12 mouse cellular contexts compared by ENCODE assay signal in the genomic region with DNA sequence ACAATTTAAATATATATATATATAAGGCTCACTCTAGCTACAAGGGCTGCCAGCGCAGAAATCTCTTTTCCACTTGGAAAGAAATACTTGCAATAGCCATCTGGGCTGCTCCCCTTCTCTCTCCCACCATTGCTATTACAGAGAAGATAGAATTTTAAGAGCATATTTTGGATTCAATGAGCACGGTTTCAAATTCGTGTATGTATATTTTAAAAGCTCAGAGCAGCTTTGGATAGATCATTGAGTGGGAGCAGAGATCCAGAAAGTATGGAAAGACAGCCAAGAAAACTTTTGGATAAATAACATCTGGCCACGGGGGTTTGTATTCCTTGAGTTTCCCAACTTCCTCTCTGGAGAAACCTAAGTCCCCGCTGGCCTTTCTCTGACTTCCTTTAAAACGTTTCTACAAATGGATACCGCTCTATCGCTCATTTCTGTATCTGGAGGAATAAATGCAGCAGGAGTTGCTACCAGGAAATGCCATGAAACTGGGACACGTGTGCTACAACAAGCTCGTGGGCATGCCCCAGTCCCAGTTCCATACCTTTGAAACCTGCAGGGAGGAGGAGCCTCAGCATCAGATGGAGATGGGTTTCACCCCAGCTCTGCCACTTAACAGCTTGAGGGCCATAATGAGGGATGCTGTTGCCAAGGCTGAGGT. TPM values are rescaled to one million over a fixed set of nuclear protein-coding genes. Genes with fewer than 3 reads are reported as not detected.
DNase-seq lines count a peak whose midpoint lies in the region; ATAC-seq and TF ChIP-seq lines count a peak whose summit lies in the region.
"Had no signal": no experiment of that assay in that cellular context is flagged by ENCODE, and none has a peak within 500 bp of the region (broad histone marks: within the 10 kb centered on the region; RNA-seq: fewer than 3 reads in every experiment).

No protein-coding gene starts in this region.

- H3K9me3 ChIP-seq in embryonic facial prominence, embryonic 13.5 days = no peaks in the 10 kb centered on the region
- H3K9me3 ChIP-seq in embryonic facial prominence, embryonic 10.5 days = no peaks in the 10 kb centered on the region
- peaks cover 8% of the 10 kb centered on the region for H3K9me3 ChIP-seq in kidney, embryonic 16.5 days (ENCODE audit: low read length)
- H3K9me3 ChIP-seq in embryonic facial prominence, embryonic 14.5 days (ENCODE audit: control insufficient read depth, low read length) = no peaks in the 10 kb centered on the region
- H3K9me3 ChIP-seq in limb, embryonic 14.5 days (ENCODE audit: control insufficient read depth, low read length) = no peaks in the 10 kb centered on the region
- H3K9me3 ChIP-seq: hindbrain, embryonic 12.5 days; midbrain, embryonic 12.5 days had no signal

- H3K4me2 ChIP-seq in embryonic facial prominence, embryonic 13.5 days = no peak overlapping the region
- no peak overlapping the region for H3K4me2 ChIP-seq in kidney, embryonic 16.5 days (replicated peaks; ENCODE audit: low read depth, low read length)
- H3K4me2 ChIP-seq in embryonic facial prominence, embryonic 14.5 days (ENCODE audit: low read depth, low read length) = no peak overlapping the region
- H3K4me2 ChIP-seq in limb, embryonic 14.5 days (replicated peaks; ENCODE audit: low read depth, low read length, severe bottlenecking) = no peak overlapping the region
- H3K4me2 ChIP-seq: hindbrain, embryonic 12.5 days; midbrain, embryonic 12.5 days had no signal

- peak overlapping the region; percentile 45 for H3K27ac ChIP-seq in embryonic facial prominence, embryonic 13.5 days
- no peak overlapping the region for H3K27ac ChIP-seq in embryonic facial prominence, embryonic 10.5 days (replicated peaks)
- peak overlapping the region; percentile 69 for H3K27ac ChIP-seq in kidney, embryonic 16.5 days (ENCODE audit: low read length)
- H3K27ac ChIP-seq in embryonic facial prominence, embryonic 14.5 days (replicated peaks; ENCODE audit: low read depth, low read length) = peak overlapping the region; percentile 54
- H3K27ac ChIP-seq in limb, embryonic 14.5 days (replicated peaks; ENCODE audit: low read depth, low read length) = peak overlapping the region; percentile 1; the same call in 1 of the 2 replicates
- H3K27ac ChIP-seq: hindbrain, embryonic 12.5 days; midbrain, embryonic 12.5 days had no signal

- H3K36me3 ChIP-seq in embryonic facial prominence, embryonic 13.5 days = no peaks in the 10 kb centered on the region
- H3K36me3 ChIP-seq in embryonic facial prominence, embryonic 10.5 days (replicated peaks) = no peaks in the 10 kb centered on the region
- peaks cover 9% of the 10 kb centered on the region; the same call in 1 of the 2 replicates for H3K36me3 ChIP-seq in kidney, embryonic 16.5 days (ENCODE audit: insufficient read depth, low read length)
- no peaks in the 10 kb centered on the region for H3K36me3 ChIP-seq in embryonic facial prominence, embryonic 14.5 days (ENCODE audit: control insufficient read depth, insufficient read depth, low read length)
- H3K36me3 ChIP-seq in limb, embryonic 14.5 days (ENCODE audit: control insufficient read depth, insufficient read depth, low read length) = peaks cover 3% of the 10 kb centered on the region
- H3K36me3 ChIP-seq: G1E; hindbrain, embryonic 12.5 days; midbrain, embryonic 12.5 days had no signal

- H3K27me3 ChIP-seq in embryonic facial prominence, embryonic 13.5 days = no peaks in the 10 kb centered on the region
- H3K27me3 ChIP-seq in embryonic facial prominence, embryonic 10.5 days (replicated peaks; ENCODE audit: low read depth, poor library complexity, severe bottlenecking) = no peaks in the 10 kb centered on the region
- no peaks in the 10 kb centered on the region for H3K27me3 ChIP-seq in kidney, embryonic 16.5 days (ENCODE audit: insufficient read depth, low read length)
- no peaks in the 10 kb centered on the region for H3K27me3 ChIP-seq in embryonic facial prominence, embryonic 14.5 days (replicated peaks; ENCODE audit: control insufficient read depth, insufficient read depth, low read length)
- H3K27me3 ChIP-seq in limb, embryonic 14.5 days (ENCODE audit: control insufficient read depth, insufficient read depth, low read length) = no peaks in the 10 kb centered on the region
- H3K27me3 ChIP-seq: hindbrain, embryonic 12.5 days; midbrain, embryonic 12.5 days had no signal

- no peak overlapping the region for H3K9ac ChIP-seq in embryonic facial prominence, embryonic 13.5 days
- H3K9ac ChIP-seq in kidney, embryonic 16.5 days (replicated peaks; ENCODE audit: low read length) = no peak overlapping the region
- H3K9ac ChIP-seq in embryonic facial prominence, embryonic 14.5 days (ENCODE audit: low read depth, low read length) = no peak overlapping the region
- no peak overlapping the region for H3K9ac ChIP-seq in limb, embryonic 14.5 days (ENCODE audit: low read depth, low read length, severe bottlenecking)
- H3K9ac ChIP-seq: hindbrain, embryonic 12.5 days; midbrain, embryonic 12.5 days had no signal

- TF ChIP-seq POLR2A in limb, embryonic 14.5 days (IDR thresholded peaks at IDR 0.05; ENCODE audit: borderline replicate concordance, extremely low read depth, insufficient read depth, insufficient read length) = no peak

- ATAC-seq in embryonic facial prominence, embryonic 13.5 days (ENCODE audit: insufficient number of reproducible peaks, insufficient read depth, low FRiP score, low TSS enrichment, low read depth) = no peak
- no peak for ATAC-seq in kidney, embryonic 16.5 days (ENCODE audit: low FRiP score, low TSS enrichment)
- ATAC-seq in embryonic facial prominence, embryonic 14.5 days (ENCODE audit: low read depth) = peak; percentile 67
- ATAC-seq in limb, embryonic 14.5 days (ENCODE audit: low FRiP score, low read depth) = peak; percentile 82

- 60% methylated on average over 10 of the region's 10 CpGs for WGBS in embryonic facial prominence, embryonic 13.5 days
- 85% methylated on average over 10 of the region's 10 CpGs for WGBS in embryonic facial prominence, embryonic 10.5 days
- 64% methylated on average over 10 of the region's 10 CpGs for WGBS in kidney, embryonic 16.5 days
- 40% methylated on average over 10 of the region's 10 CpGs for WGBS in embryonic facial prominence, embryonic 14.5 days
- WGBS in limb, embryonic 14.5 days = 49% methylated on average over 10 of the region's 10 CpGs

- peaks cover 26% of the 10 kb centered on the region for H3K4me1 ChIP-seq in embryonic facial prominence, embryonic 13.5 days
- peaks cover 6% of the 10 kb centered on the region; the same call in 1 of the 2 replicates for H3K4me1 ChIP-seq in embryonic facial prominence, embryonic 10.5 days
- H3K4me1 ChIP-seq in kidney, embryonic 16.5 days (ENCODE audit: insufficient read depth, low read length) = peaks cover 17% of the 10 kb centered on the region
- peaks cover 25% of the 10 kb centered on the region for H3K4me1 ChIP-seq in embryonic facial prominence, embryonic 14.5 days (ENCODE audit: control insufficient read depth, insufficient read depth, low read length)
- H3K4me1 ChIP-seq in limb, embryonic 14.5 days (ENCODE audit: control insufficient read depth, insufficient read depth, low read length) = peaks cover 19% of the 10 kb centered on the region
- H3K4me1 ChIP-seq: hindbrain, embryonic 12.5 days; midbrain, embryonic 12.5 days had no signal

- no peak for DNase-seq in embryonic facial prominence, embryonic 10.5 days (ENCODE audit: low spot score)
- no peak for DNase-seq in kidney, adult 8-10 months
- DNase-seq in embryonic facial prominence, embryonic 14.5 days (ENCODE audit: low spot score) = peak; percentile 88
- peak; percentile 78 for DNase-seq in limb, embryonic 14.5 days (ENCODE audit: low spot score)
- DNase-seq in cerebellum, postnatal 10 days = no peak
- DNase-seq in embryo, embryonic 11 days = no peak
- DNase-seq: cerebellum, adult 2 months had no signal

- no peak overlapping the region for H3K4me3 ChIP-seq in embryonic facial prominence, embryonic 13.5 days
- H3K4me3 ChIP-seq in embryonic facial prominence, embryonic 10.5 days = no peak overlapping the region
- H3K4me3 ChIP-seq in kidney, embryonic 16.5 days (ENCODE audit: low read length) = no peak overlapping the region
- no peak overlapping the region for H3K4me3 ChIP-seq in embryonic facial prominence, embryonic 14.5 days (ENCODE audit: low read depth, low read length)
- no peak overlapping the region for H3K4me3 ChIP-seq in limb, embryonic 14.5 days (replicated peaks; ENCODE audit: low read length)
- H3K4me3 ChIP-seq: hindbrain, embryonic 12.5 days; midbrain, embryonic 12.5 days had no signal

RNA-seq across cellular contexts. Expression of gene Bicc1, which starts 45.1 kb away (rescaled TPM):
- polyA plus RNA-seq in embryonic facial prominence, embryonic 13.5 days (2015; fragmentation: Nextera tagmentation; extraction: Ambion mirVana) = 25.9 and 27.8 TPM in 2 replicates
- 4.2 and 5.2 TPM in 2 replicates for polyA plus RNA-seq in embryonic facial prominence, embryonic 10.5 days (2016; fragmentation: Nextera tagmentation; extraction: Ambion mirVana)
- polyA plus RNA-seq in kidney, embryonic 16.5 days (2015; fragmentation: Nextera tagmentation; extraction: Ambion mirVana) = 44.7 and 48.0 TPM in 2 replicates
- 44.8 and 54.3 TPM in 2 replicates for polyA plus RNA-seq in embryonic facial prominence, embryonic 14.5 days (2014; fragmentation: Nextera tagmentation; extraction: Ambion mirVana)
- 38.8 and 42.2 TPM in 2 replicates for polyA plus RNA-seq in limb, embryonic 14.5 days (2012; rRNA removed)
- 48.2 and 50.5 TPM in 2 replicates for polyA plus RNA-seq in limb, embryonic 14.5 days (2014; fragmentation: Nextera tagmentation; extraction: Ambion mirVana)
- polyA plus RNA-seq: G1E had no signal

Comparison
In these comparisons a context has a peak if more than half of its experiments do, and no peak if none do; other contexts are left out.
1. ATAC-seq: peak in embryonic facial prominence, embryonic 14.5 days (single experiment) and limb, embryonic 14.5 days (single experiment); none in embryonic facial prominence, embryonic 13.5 days (single experiment) and kidney, embryonic 16.5 days (single experiment).
2. DNase-seq: peak in embryonic facial prominence, embryonic 14.5 days (single experiment) and limb, embryonic 14.5 days (single experiment); none in embryonic facial prominence, embryonic 10.5 days (single experiment), kidney, adult 8-10 months (0 of 2), cerebellum, postnatal 10 days (0 of 2) and embryo, embryonic 11 days (single experiment).